Mouse (Mus musculus) ovary, postnatal 36 days (tissue): ENCODE measurements around the gene Stra8.

Experiments used
- DNase-seq: peaks from one replicate; pipeline ENCODE4 v3.0.0; 2022; ENCODE audit warnings: low spot score, mixed read lengths

The Stra8 gene

DNA sequence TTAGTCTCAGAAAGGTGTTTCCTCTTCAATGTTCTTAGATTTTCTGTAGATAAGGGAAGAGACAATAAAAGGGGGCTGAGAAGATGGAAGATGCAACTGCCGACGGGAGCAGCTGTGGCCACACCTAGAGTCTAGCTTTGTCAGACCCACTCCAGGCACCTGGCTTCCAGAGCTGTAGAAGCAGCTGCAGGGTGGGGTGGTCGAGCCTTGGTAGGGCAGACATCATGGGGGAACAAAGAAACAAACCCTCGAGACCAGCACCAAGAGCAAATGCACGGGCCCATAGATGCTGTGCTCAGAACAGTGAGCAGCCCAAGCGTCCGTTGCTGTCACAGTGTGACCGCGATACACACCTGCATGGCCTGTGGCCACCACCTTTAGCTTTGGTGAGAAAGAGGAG is 22.5 kb downstream of the Stra8 start:
- DNase-seq = no peak

- no peak for DNase-seq
Measured at GRCm38 (mm10) chr6:34943499-34943898, 23.5 kb downstream of the Stra8 start.

- no peak for DNase-seq
Measured at GRCm38 (mm10) chr6:34946486-34947079, 26.6 kb downstream of the Stra8 start.

- DNase-seq = no peak
Measured at GRCm38 (mm10) chr6:34948461-34948860, 28.5 kb downstream of the Stra8 start.

GRCm38 (mm10) chr6:34951518-34951917 is 31.6 kb downstream of the Stra8 start:
- DNase-seq = no peak

DNA sequence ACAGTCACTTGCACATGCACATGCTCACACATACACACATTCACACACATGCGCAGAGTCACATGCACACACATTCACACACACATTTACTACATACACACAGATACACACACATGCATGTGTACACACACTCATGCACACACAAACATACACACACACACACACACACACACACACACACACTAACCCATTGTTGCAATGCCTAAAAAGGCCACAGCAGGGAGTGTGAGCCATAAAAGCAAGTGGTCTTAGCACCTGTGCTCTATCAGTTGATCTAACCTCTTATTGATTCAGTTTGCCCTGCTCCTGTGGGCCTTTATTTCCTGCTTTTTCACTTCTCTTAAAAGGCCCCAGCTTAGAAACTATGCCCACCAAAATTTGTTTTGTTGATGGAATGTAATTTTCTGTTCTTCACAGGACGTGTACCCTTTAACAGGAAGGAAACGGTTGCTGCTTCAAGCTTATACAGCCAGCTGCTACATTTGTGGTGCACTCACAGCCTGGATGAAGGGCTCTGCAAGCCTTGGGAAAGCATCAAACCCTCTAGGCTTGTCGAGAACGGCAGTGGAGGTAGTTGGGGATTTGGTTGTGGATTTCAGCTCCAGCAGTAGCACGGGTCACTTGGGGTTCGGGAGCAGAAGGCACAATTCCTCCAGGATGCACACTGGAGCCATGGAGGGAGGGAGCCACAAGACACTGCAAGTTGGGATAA is 32.1 kb downstream of the Stra8 start:
- no peak for DNase-seq

- peak; percentile 9 for DNase-seq
Measured at GRCm38 (mm10) chr6:34954926-34955861, 35.2 kb downstream of the Stra8 start.

DNA sequence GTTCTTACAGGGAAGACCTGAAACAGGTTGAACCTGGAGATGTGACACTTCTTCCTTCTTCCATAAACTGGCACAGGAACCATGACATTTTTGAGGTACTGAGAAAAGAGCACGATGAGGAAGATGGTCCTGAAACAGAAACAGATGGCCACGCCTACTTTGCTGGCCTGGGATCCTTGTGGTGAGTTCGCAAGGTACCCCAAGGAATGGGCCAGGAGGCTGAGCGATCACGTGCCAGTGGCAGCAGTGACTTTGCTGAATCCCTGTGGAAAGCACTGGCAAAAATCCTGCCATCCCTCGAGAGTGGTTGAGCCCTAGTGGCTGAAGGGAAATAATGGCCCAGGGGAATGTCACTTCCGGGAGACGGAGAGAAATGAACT is 35.9 kb downstream of the Stra8 start:
- no peak for DNase-seq

GRCm38 (mm10) chr6:34959131-34959530 is 39.2 kb downstream of the Stra8 start:
- no peak for DNase-seq

GRCm38 (mm10) chr6:34964550-34964949 is 44.6 kb downstream of the Stra8 start:
- DNase-seq = no peak

DNA sequence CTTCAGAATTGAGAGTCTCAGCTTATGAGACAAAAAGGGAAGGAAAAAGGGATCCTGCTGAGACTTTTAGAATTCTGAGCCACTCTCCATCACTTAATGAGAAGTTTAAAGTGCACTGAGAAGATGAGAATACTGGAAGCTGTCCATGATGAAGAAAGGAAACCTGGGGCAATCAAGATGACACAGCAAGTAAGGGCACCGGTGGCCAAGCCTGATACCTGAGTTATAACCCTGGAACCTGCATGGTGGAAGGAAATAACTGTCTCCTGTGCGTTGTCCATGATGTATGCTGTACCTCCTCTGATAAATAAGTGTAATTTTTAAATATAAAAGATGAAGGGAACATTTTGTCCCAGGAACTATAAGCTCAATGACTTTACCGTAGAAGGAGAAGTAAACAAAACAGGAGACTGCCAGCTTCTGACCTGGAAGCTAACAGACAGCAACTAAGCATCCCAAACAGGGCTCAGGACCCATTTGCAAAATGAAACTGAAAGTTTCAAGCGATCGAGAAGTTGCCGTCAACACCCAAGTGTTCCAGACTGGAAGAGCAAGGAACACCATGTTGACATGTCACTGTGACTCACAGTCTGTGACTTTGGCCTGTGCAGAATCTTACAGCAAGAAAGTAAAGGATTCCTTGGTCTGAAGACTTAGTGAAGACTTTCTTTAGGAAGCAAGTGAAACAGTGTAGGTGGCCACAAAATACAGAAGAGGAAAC is 46.0 kb downstream of the Stra8 start:
- no peak for DNase-seq

GRCm38 (mm10) chr6:34971181-34971580 is 51.2 kb downstream of the Stra8 start:
- no peak for DNase-seq

DNA sequence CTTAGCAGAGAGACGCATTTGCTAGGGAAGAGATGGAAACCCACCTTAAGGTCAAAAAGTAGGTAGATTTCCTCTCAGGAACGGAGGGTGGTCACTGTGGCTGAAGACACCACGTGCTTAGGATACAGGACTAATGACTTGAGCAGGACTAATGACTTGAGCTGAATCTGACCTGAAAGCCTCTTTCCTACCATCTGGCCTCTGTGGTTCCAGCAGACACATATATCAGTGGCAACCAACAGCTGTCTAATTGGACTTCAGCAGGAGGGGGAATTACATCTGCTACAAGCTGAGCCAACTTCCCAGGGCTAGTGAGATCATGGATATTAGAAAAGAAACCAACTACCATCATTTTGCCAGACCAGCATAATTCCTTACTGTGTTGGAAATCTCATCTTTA is 59.3 kb downstream of the Stra8 start:
- DNase-seq = no peak

GRCm38 (mm10) chr6:34980661-34981060 is 60.7 kb downstream of the Stra8 start:
- no peak for DNase-seq

- no peak for DNase-seq
Measured at GRCm38 (mm10) chr6:34987085-34987645, 67.2 kb downstream of the Stra8 start.

DNA sequence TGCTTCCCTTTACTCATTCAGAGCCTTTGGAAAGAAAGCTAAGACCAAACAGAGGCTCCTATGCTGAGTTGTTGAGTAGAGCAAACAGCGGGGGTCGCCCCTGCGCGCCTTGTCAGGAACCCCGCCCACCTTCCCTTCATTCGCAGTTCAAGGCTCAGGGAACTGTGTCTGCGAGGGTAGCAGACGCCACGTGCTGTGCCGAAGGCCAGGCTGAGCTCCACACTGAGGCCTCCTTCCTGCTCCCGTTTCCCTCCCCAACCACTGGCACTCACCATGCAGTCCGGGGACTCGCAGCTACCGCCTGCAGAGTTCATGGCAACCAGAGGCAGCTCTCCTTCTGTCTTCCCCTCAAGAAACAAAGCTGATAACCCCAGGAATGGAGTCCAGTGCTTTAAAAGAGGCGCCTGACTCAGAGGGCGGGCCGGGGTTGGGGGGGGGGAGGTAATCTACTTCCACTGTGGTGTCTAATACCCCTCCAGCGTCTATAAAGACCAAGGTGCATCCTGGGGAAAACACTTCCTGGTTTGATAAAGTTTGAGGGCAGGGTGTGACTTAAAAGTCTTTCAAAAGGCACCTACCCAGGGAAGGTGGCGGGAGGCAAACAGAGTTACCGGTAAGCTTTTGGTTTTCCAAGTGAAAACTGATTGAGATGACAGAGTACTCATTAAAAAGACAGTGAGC is 68.3 kb downstream of the Stra8 start, which contains the start of gene Slc23a4:
TSS of gene Slc23a4 (minus strand) at position 324 of the 681 bp plus-strand sequence.
- DNase-seq = peak; percentile 15
